Mouse (Mus musculus) adrenal gland, postnatal 14 days (tissue): ENCODE data around the gene Dnmt3a. TPM values are rescaled to one million over a fixed set of nuclear protein-coding genes. Genes with fewer than 3 reads are reported as not detected.

ENCODE experiments used
- DNase-seq: peaks from one replicate; pipeline ENCODE4 v3.0.0; 2021; ENCODE audit warnings: mixed read lengths
- long read RNA-seq, 2 experiments: library from polyadenylated mRNA; stranded (forward); transcript quantifications; one replicate each; pipeline ENCODE4 v2.0.0; 2021
- total RNA-seq: library from RNA; stranded (reverse); gene quantifications from 2 replicates; pipeline ENCODE4 v1.2.3, GENCODE M21; 2021

The Dnmt3a gene
- 95.6 and 106 TPM in 2 replicates for total RNA-seq
- long read RNA-seq, experiment 1, full-length matches to known transcripts, result 2 of 28 reads
- long read RNA-seq, experiment 1, partial matches to known transcripts, result 7 of 28 reads
- long read RNA-seq, experiment 1, other reads (novel, unspliced or antisense), result 19 of 28 reads
- long read RNA-seq, experiment 2, full-length matches to known transcripts, result 4 of 27 reads
- long read RNA-seq, experiment 2, partial matches to known transcripts, result 7 of 27 reads
- long read RNA-seq, experiment 2, other reads (novel, unspliced or antisense), result 16 of 27 reads

DNA sequence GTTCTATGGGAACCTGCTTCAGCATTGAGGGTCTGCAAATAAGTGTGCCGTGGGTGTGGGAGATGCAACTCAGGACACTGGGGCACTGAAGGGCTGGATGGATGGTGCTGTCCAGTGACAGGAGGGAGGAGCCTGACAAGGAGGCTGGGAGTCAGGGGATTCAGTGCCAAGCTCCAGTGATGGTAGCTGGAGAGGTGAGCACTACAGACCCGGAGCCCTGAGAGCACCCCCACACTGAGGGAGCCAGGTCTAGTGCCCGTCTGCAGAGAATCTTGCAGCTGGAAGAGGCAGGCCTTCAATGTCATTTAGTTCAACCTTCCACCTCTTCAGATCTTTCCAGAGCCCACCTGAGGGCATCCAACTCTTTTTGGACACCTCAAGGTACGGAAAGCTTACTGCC is at the start of gene Dnmt3a:
Gene Dnmt3a (plus strand): TSS at position 156 of the 400 bp plus-strand sequence.
- peak; percentile 36 for DNase-seq

DNA sequence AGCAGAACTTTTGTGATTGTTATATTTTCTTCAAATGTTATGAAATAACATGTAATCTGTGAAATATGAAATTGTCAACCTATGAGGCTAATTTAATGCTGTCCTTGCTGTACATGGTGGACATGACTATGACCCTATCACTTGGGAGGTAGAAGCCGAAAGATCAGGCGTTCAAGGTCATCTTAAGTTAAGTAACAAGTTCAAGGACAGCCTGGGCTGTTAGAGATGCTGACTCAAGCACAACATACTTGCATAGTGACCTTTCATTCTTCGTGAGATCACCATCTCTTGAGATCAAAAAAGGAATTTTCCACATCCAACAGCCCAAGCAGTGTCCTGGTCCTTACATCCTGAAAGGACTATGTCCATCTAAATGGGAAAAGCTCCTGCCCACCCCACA is 49.6 kb upstream of the Dnmt3a start:
- no peak for DNase-seq

- DNase-seq, result no peak
Observed at GRCm38 (mm10) chr12:3758127-3758526, 47.7 kb upstream of the Dnmt3a start.

GRCm38 (mm10) chr12:3759419-3759818 is 46.4 kb upstream of the Dnmt3a start:
- peak; percentile 75 for DNase-seq

- no peak for DNase-seq
Observed at GRCm38 (mm10) chr12:3760876-3761590, 44.8 kb upstream of the Dnmt3a start.

GRCm38 (mm10) chr12:3761591-3762295 is 44.1 kb upstream of the Dnmt3a start:
- DNase-seq, result no peak

DNA sequence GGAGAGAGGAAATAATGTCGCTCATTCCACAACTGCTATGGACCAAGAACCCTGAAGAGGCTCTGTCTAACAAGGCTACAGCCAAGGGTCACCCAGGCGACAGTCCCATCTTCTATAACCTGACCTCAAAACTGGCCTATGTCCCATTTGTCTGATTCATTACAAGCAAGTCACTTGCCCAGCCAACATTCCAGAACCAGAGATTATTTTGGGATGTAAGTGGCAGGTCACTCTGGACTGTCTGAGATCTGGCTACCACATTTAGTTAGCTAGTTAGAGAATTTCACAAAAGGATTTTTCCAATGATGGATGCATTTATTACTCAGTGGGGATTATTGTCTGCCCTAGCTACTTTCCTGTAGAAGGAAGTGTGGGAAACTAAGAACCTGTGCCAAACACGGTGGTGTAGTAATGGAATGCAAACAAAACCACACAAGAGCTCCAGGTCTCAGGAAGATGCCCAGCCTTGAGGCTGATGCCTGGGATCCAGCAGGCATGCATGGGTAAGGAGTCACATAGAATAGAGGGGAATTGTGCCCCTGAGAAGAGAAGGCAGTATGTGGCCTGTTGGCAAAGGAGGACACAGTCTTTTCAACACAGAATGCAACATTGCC is 41.5 kb upstream of the Dnmt3a start:
- peak; percentile 37 for DNase-seq

- DNase-seq, result no peak
Observed at GRCm38 (mm10) chr12:3767360-3767759, 38.4 kb upstream of the Dnmt3a start.

- no peak for DNase-seq
Observed at GRCm38 (mm10) chr12:3768391-3768790, 37.4 kb upstream of the Dnmt3a start.

GRCm38 (mm10) chr12:3770546-3770945 is 35.3 kb upstream of the Dnmt3a start:
- no peak for DNase-seq

- DNase-seq, result no peak
Observed at GRCm38 (mm10) chr12:3771080-3771479, 34.7 kb upstream of the Dnmt3a start.

DNA sequence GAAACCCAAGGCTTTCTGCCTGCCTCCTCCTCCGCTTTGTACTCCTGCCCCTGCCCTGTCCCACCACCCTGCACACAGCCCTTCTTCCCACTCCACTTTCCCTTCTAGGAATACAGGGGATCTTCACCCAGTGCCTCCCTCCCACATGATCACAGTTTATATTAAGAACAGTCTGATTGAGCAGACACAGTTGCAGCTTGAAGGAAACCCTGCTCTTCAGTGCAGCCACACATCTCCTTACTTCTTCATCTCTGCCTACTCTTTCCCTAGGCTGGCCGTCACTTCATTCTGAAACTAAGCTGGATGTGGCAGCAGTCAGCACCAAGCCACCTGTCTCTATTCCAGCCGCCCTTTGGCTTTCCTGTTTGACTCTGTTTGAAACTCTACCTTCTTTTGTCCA is 32.2 kb upstream of the Dnmt3a start:
- no peak for DNase-seq

DNA sequence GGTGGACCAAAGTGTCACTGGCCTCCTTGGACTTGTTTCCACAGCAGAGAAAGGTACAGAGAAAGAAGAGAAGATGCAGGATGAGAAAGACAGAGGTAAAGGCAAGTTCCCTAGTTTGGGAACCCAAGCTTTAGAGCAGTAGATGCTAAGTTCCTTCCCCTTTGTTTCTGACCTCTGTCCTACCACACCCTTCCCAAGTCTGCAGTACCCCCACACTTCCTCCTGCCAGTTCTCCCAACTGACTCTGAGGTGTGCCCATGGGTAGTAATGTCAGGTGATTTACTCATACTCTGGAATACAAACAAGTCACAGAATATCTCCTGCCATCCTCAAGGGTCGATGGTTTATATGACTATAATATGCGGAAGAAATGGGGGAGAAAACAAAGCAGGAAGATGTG is 29.8 kb upstream of the Dnmt3a start:
- DNase-seq, result no peak

GRCm38 (mm10) chr12:3777682-3778081 is 28.1 kb upstream of the Dnmt3a start:
- DNase-seq, result no peak

DNA sequence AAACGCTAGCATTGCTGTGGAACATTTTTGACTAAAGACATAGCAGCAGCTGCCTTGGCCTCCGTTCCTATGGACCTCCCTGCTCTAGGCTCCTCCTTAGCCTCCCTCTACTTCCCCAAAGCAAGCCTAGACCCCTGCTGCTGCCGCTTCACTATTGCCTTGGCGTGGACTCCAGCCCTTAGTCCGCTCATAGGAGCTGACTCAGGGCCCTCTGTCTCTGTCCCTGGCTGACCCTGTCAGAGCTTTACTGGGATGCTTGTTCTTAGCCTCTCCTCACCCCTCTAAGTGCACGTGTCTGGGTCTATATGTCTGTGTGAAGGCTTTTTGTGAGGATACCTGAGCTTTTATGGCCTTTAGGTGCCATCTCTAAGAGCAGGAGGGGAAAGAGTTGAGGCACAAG is 27.5 kb upstream of the Dnmt3a start:
- DNase-seq, result no peak

GRCm38 (mm10) chr12:3779639-3780038 is 26.2 kb upstream of the Dnmt3a start:
- DNase-seq, result no peak

- peak; percentile 91 for DNase-seq
Observed at GRCm38 (mm10) chr12:3780405-3780891, 25.4 kb upstream of the Dnmt3a start.

GRCm38 (mm10) chr12:3780931-3781471 is 24.8 kb upstream of the Dnmt3a start:
- DNase-seq, result peak; percentile 51

- DNase-seq, result peak; percentile 96
Observed at GRCm38 (mm10) chr12:3781482-3781881, 24.3 kb upstream of the Dnmt3a start.

DNA sequence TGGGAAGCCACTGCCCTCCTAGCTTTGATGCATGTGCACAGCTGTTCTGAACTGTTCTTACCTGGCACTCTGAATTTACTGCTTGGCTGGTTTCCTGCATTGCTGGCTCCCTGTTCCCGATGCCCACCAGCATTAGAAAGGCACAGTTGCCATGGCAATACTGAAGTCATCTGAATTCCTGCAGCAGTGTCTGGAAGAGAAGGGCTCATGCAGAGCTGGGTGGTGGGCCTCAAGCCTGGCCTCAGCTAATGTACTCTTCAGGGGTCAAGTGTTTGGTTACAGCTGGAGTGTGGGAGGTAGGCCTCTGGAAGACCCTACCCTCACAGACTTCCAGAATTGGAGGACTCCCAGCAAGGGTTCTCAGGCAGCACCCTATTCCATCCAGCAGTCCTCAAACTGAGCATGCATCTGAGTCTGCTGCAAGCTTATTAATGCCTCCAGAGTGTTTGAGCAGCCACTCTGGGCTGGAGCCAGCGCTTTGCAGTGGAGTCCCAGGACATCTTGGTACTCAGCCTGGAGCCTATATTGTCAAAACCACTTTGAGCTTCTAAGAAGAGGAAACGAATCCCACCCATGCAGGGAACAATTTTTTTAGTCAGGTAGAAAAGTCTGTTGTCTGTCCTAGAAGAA is 22.5 kb upstream of the Dnmt3a start:
- DNase-seq, result no peak

DNA sequence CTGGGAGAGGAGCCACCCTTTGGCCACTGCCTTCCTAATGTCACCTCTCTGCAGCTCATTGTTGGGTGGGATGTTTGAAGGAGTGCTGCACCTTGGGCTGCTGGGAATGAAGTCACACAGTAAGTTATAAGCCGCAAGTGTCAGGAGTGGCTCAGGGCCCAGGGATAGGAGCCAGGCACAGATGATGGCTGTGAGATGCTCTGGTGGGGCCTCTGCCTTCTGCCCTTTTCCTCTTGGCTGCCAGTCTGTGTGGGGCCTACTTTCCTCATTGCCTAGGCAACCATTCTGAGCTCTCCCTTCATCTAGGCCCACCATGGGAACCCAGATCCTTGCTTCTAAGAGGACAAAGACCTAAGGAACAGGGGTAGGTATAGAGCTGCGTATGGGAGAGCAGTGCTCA is 21.5 kb upstream of the Dnmt3a start:
- DNase-seq, result no peak

DNA sequence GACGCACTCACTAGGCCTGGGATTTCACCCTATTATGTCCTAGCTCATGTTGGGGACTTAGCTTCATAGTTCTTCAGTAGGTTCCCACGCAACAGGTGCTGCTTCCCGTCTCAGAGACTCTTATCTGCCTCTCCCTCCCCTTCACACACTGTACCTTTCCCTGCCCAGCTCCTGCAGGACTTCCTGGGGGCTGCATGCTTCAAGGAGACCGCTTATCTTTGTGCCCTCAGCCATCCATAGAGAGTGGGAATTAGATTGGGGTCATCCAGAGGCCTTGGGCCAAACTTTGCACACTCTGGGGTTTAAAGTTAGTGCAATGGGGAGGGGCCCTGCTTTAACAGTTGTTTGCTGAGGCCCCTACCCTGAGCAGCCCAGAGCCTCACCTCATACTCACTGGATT is 21.1 kb upstream of the Dnmt3a start:
- no peak for DNase-seq
